Mouse (Mus musculus): ENCODE measurements at regions not wholly inside any gene's neighbourhood (a gene's known extent, or its start where the extent isn't known, plus 50 kb on each side); places are given as distances from the start of the nearest gene placed in this dataset.
A peak's percentile ranks its signal among the peaks of the same experiment; 100 is the strongest.

- no peak for DNase-seq (ENCODE audit: low spot score in 2 of 2)
Observed at GRCm38 (mm10) chr4:34105251-34105650, 55.3 kb upstream of the Spaca1 start.

- no peak for DNase-seq (ENCODE audit: low spot score in 2 of 2)
Observed at GRCm38 (mm10) chr4:34114323-34114722, 64.3 kb upstream of the Spaca1 start.

- DNase-seq (ENCODE audit: low spot score in 2 of 2) = no peak
Observed at GRCm38 (mm10) chr4:34117086-34117485, 67.1 kb upstream of the Spaca1 start.

- DNase-seq (ENCODE audit: low spot score in 2 of 2) = no peak
Observed at GRCm38 (mm10) chr4:34122959-34123520, 73.0 kb upstream of the Spaca1 start.

- DNase-seq (ENCODE audit: low spot score in 2 of 2) = no peak
Observed at GRCm38 (mm10) chr4:34128224-34128623, 78.2 kb upstream of the Spaca1 start.

GRCm38 (mm10) chr4:34146133-34146867, 96.3 kb upstream of the Spaca1 start:
- no peak for DNase-seq (ENCODE audit: low spot score in 2 of 2)

- DNase-seq (ENCODE audit: low spot score in 2 of 2) = no peak
Observed at GRCm38 (mm10) chr4:34148956-34149739, 99.2 kb upstream of the Spaca1 start.

GRCm38 (mm10) chr4:34151605-34152347, 101.8 kb upstream of the Spaca1 start:
- no peak for DNase-seq (ENCODE audit: low spot score in 2 of 2)

- DNase-seq (ENCODE audit: low spot score in 2 of 2) = no peak
Observed at GRCm38 (mm10) chr4:34155501-34155900, 105.5 kb upstream of the Spaca1 start.

- DNase-seq (ENCODE audit: low spot score in 2 of 2) = no peak
Observed at GRCm38 (mm10) chr4:34157818-34158511, 108.0 kb upstream of the Spaca1 start.

- peak; percentile 11 to 15 for DNase-seq (ENCODE audit: low spot score in 2 of 2)
Observed at GRCm38 (mm10) chr4:34171265-34171862, 121.4 kb upstream of the Spaca1 start.

GRCm38 (mm10) chr4:34172000-34172399, 122.0 kb upstream of the Spaca1 start:
- no peak for DNase-seq (ENCODE audit: low spot score in 2 of 2)

GRCm38 (mm10) chr4:34177421-34177820, 127.4 kb upstream of the Spaca1 start:
- DNase-seq (ENCODE audit: low spot score in 2 of 2) = no peak

- no peak for DNase-seq (ENCODE audit: low spot score in 2 of 2)
Observed at GRCm38 (mm10) chr4:34186522-34186921, 136.5 kb upstream of the Spaca1 start.

- no peak for DNase-seq (ENCODE audit: low spot score in 2 of 2)
Observed at GRCm38 (mm10) chr4:34203193-34203848, 153.3 kb upstream of the Spaca1 start.

- no peak for DNase-seq (ENCODE audit: low spot score in 2 of 2)
Observed at GRCm38 (mm10) chr4:34209179-34209896, 159.3 kb upstream of the Spaca1 start.

GRCm38 (mm10) chr4:34213731-34214130, 163.7 kb upstream of the Spaca1 start:
- DNase-seq (ENCODE audit: low spot score in 2 of 2) = no peak

GRCm38 (mm10) chr4:34214346-34214745, 164.4 kb upstream of the Spaca1 start:
- DNase-seq (ENCODE audit: low spot score in 2 of 2) = no peak

GRCm38 (mm10) chr4:34221915-34222314, 171.9 kb upstream of the Spaca1 start:
- DNase-seq (ENCODE audit: low spot score in 2 of 2) = no peak
